14 mouse cellular contexts compared by ENCODE assay signal in genomic region chr8:115745648-115746047, GRCm38 (mm10).
"Had no signal": no experiment of that assay in that cellular context is flagged by ENCODE, and none has a peak within 500 bp of the region (broad histone marks: within the 10 kb centered on the region; RNA-seq: fewer than 3 reads in every experiment).

No protein-coding gene starts in this region.

- H3K4me1 ChIP-seq: limb, embryonic 10.5 days; midbrain, embryonic 13.5 days; neural tube, embryonic 12.5 days had no signal

- H3K9ac ChIP-seq: liver, embryonic 14.5 days; midbrain, embryonic 13.5 days; neural tube, embryonic 12.5 days had no signal

- H3K9me3 ChIP-seq: limb, embryonic 10.5 days; midbrain, embryonic 13.5 days had no signal

- H3K4me2 ChIP-seq: midbrain, embryonic 13.5 days; neural tube, embryonic 12.5 days had no signal

- H3K36me3 ChIP-seq: limb, embryonic 10.5 days; midbrain, embryonic 13.5 days; neural tube, embryonic 12.5 days had no signal

- H3K27me3 ChIP-seq: midbrain, embryonic 13.5 days; neural tube, embryonic 12.5 days had no signal

- H3K4me3 ChIP-seq: layer of hippocampus, adult 2 months; limb, embryonic 10.5 days; midbrain, embryonic 13.5 days; neural tube, embryonic 12.5 days had no signal

- ATAC-seq: lung, postnatal 0 days; midbrain, embryonic 13.5 days had no signal

- DNase-seq: kidney, adult 8-10 months; kidney, postnatal 4 days; lung, adult 2 months; lung, postnatal 36 days; thymus, adult 2 months; thymus, postnatal 25 days had no signal

- H3K27ac ChIP-seq: kidney, postnatal 0 days; layer of hippocampus, adult 2 months; limb, embryonic 10.5 days; liver, embryonic 14.5 days; midbrain, embryonic 13.5 days; neural tube, embryonic 12.5 days; stomach, postnatal 0 days had no signal
